Mouse (Mus musculus) ES-E14 (cell line): Measurements from ENCODE around the gene Gm10273.

ENCODE experiments used
- CHD2 ChIP-seq: IDR thresholded peaks from 2 replicates; pipeline ENCODE4 v1.6.1; 2014; ENCODE audit warnings: mild to moderate bottlenecking, low read depth, low read length, inconsistent platforms
- HCFC1 ChIP-seq: IDR thresholded peaks from 2 replicates; pipeline ENCODE4 v1.6.1; 2012; ENCODE audit warnings: low read length, inconsistent platforms, borderline replicate concordance; ENCODE audit not compliant: insufficient read depth
- MAFK ChIP-seq: IDR thresholded peaks from 2 replicates; pipeline ENCODE4 v1.6.1; 2014; ENCODE audit warnings: mild to moderate bottlenecking, low read depth, low read length, inconsistent platforms; ENCODE audit not compliant: insufficient read depth
- ZC3H11A ChIP-seq: IDR thresholded peaks from 2 replicates; pipeline ENCODE4 v1.6.1; 2012; ENCODE audit warnings: low read depth, mild to moderate bottlenecking, inconsistent platforms, low read length, borderline replicate concordance
- ZNF384 ChIP-seq: IDR thresholded peaks from 2 replicates; pipeline ENCODE4 v1.6.1; 2012; ENCODE audit warnings: low read depth, low read length, inconsistent platforms

DNA sequence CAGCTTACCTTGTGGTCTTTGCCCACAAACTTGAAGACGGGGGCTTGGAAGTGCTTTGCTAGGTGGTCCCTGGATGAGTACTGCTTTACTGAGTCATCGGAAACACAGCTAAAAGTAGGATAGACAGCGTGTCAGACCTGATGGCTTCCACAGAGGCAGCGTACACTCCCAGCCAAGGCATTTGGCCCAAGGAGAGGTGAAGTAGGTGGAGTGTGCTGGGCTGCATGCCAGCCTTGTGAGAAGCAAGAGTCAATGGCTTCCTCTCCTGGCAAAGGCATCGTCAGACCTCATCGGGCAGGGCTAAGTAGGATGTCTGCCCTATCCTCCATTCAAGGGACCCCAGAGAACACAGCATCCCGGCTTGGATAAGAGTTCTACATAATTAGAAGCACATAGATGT is 29.9 kb downstream of the Gm10273 start:
- no peak for TF ChIP-seq ZNF384
- no peak for TF ChIP-seq ZC3H11A
- TF ChIP-seq HCFC1 = no peak
- no peak for TF ChIP-seq MAFK
- TF ChIP-seq CHD2 = no peak
